Mouse (Mus musculus) limb, embryonic 10.5 days (tissue): ENCODE results near the gene Ddah1. TPM values are rescaled to one million over a fixed set of nuclear protein-coding genes. Genes with fewer than 3 reads are reported as not detected.

Experiments
- DNase-seq: peaks from one replicate; pipeline ENCODE4 v3.0.0-alpha.2; 2017; ENCODE audit warnings: low spot score
- H3K27ac ChIP-seq: fragments of 300-500 bp; sonication (generic); 2 replicates; pipeline ENCODE4 v1.5.1; 2016; ENCODE audit warnings: mild to moderate bottlenecking
- H3K27me3 ChIP-seq: fragments of 300-500 bp; sonication (generic); 2 replicates; pipeline ENCODE4 v1.6.1; 2016; ENCODE audit warnings: low read depth, mild to moderate bottlenecking; ENCODE audit not compliant: poor library complexity, severe bottlenecking
- H3K36me3 ChIP-seq: fragments of 300-500 bp; sonication (generic); 2 replicates; pipeline ENCODE4 v1.6.1; 2016; ENCODE audit warnings: mild to moderate bottlenecking, moderate library complexity
- H3K4me1 ChIP-seq: fragments of 300-500 bp; sonication (generic); 2 replicates; pipeline ENCODE4 v1.6.1; 2016
- H3K4me3 ChIP-seq: fragments of 300-500 bp; sonication (generic); 2 replicates; pipeline ENCODE4 v1.5.1; 2016; ENCODE audit warnings: mild to moderate bottlenecking, moderate library complexity
- H3K9me3 ChIP-seq: fragments of 300-500 bp; sonication (generic); replicated peaks from 2 replicates; pipeline ENCODE4 v1.6.1; 2016; ENCODE audit warnings: mild to moderate bottlenecking
- WGBS: fragments of 180-500 bp; shearing (Covaris S2); methylation state at CpG from one replicate; pipeline ENCODE4 v1.1.7; 2016; 5-methylcytosine and 5-hydroxymethylcytosine counted together
- polyA plus RNA-seq: library from polyadenylated mRNA; unstranded; fragments of >200 nt; fragmentation: Nextera tagmentation; extraction: Ambion mirVana; gene quantifications from 2 replicates; pipeline ENCODE4 v1.2.1, GENCODE M21; 2016

Gene Ddah1
- polyA plus RNA-seq, 1 experiment from 2014 or later = 14.2 TPM

DNA sequence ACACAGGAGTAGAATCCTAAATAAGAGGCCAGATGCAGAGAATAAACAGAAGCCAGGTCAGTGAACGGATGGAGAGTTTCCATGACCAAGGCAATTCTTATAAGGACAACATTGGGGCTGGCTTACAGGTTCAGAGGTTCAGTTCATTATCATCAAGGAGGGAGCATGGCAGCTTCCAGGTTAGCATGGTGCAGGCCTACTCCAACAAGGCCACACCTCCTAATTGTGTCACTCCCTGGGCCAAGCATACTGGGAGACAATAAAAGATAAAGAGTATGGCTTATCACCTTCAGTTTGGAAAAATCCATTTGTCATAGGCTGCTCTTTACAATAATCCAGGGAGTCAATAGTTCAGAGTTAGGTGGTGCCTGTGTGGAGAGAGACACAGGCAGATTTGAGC is 9.8 kb upstream of the Ddah1 start:
- H3K27ac ChIP-seq = no peak overlapping the region
- no peaks in the 10 kb centered on the region for H3K36me3 ChIP-seq
- no peak for DNase-seq
- H3K9me3 ChIP-seq = no peaks in the 10 kb centered on the region
- peaks cover 3% of the 10 kb centered on the region for H3K4me1 ChIP-seq
- 86% methylated on average over 1 of the region's 1 CpGs for WGBS
- no peak overlapping the region for H3K4me3 ChIP-seq
- no peaks in the 10 kb centered on the region for H3K27me3 ChIP-seq

DNA sequence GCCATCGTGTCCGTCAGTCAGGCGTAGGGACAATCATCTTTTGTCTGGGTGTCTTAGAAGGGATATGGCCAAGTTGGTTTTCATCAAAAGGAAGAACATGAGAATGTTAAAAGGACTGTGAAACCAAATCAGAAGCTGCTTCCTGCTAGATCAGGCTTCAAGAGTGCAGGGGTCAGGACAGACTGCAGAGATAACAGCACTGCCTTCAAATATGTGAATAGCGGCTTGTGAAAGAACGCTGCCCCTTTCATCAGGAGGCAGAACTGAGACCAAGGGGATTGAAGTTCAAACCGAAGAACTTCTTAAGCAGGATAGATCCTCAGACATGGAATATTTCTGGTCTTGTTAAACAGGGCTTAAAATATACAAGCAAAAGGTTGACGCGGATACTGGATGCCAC is 2.0 kb upstream of the Ddah1 start:
- H3K9me3 ChIP-seq = no peaks in the 10 kb centered on the region
- WGBS = 89% methylated on average over 8 of the region's 8 CpGs

DNA sequence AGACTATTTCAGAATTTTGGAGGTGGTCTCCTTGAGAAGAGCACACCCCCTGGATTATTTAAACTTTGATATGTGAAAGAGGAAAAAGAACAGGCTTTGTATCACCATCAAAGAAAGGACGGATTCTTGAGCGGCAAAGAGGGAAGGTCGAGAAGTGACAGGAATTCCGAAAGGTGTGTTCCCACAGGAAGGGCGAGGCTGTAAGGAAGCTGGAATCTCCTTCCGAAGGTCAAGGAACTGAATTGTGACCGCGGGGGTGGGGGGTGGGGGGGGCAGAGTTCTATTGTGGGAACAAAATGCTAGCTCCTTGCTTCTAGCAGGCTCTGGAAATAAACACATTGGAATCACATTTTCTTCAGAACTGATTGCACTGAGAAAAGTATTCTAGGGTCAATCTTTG is 1.3 kb upstream of the Ddah1 start:
- Histone ChIP-seq H3K4me3 (no peak overlapping the region), H3K27ac (no peak overlapping the region), H3K9me3 (no peaks in the 10 kb centered on the region), H3K27me3 (peaks cover 54% of the 10 kb centered on the region), H3K4me1 (peaks cover 25% of the 10 kb centered on the region), H3K36me3 (no peaks in the 10 kb centered on the region)
- DNase-seq = no peak
- WGBS = 57% methylated on average over 8 of the region's 8 CpGs

More for the DNA sequence above, 2.0 kb upstream of the Ddah1 start:
- Histone ChIP-seq H3K27me3 (peaks cover 54% of the 10 kb centered on the region), H3K4me3 (no peak overlapping the region), H3K36me3 (no peaks in the 10 kb centered on the region), H3K27ac (no peak overlapping the region), H3K4me1 (peaks cover 19% of the 10 kb centered on the region)
- no peak for DNase-seq

- Histone ChIP-seq H3K4me1 (peaks cover 25% of the 10 kb centered on the region), H3K9me3 (no peaks in the 10 kb centered on the region), H3K27me3 (peaks cover 54% of the 10 kb centered on the region), H3K4me3 (peak overlapping the region; percentile 74; the same call in 1 of the 2 replicates), H3K36me3 (no peaks in the 10 kb centered on the region), H3K27ac (no peak overlapping the region)
- no peak for DNase-seq
- whole genome bisulfite sequencing = 38% methylated on average over 4 of the region's 4 CpGs
Observed at GRCm38 (mm10) chr3:145757844-145758243, 631 bp upstream of the Ddah1 start.

DNA sequence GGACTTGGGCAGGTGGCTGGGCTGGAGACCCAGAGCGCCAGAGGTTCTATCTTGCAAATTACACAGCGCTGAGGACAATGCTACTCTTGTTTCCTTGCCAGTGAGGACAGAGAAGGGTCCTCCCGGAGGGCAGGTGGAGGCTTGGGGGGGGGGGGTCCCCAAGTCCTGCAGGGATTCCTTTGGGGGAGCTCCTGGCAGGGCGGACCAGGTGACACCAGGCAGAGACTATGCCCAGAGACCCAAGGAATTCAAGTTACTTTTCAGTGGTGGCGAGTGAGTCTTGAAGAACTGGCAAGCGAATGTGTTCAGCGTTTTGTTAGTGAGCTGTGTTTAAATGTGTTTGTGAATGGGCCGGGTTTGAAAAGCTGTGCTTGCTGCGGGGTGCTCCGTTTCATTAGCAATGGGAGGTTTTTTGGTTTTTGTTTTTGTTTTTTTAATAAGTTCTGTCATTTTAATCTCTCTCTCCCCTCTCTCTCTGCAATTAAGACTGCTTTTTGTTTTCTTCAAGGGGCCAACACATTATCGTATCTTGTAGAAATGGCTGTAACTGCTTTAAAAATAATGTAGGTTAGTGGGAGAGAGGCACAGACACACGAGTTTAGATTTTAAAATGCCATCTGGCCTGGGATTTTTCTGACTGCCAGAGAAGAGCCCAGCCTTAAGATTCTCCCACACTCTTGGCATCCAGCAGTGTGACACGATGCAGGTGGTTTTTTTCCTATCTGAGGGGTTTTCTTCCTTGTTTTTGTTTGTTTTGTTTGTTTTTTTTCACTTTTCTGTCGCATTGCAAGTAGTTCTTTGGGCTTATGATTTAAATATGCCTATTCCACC is 1.1 kb downstream of the Ddah1 start:
- Histone ChIP-seq H3K27ac (peak overlapping the region; percentile 89), H3K27me3 (peaks cover 54% of the 10 kb centered on the region)

DNA sequence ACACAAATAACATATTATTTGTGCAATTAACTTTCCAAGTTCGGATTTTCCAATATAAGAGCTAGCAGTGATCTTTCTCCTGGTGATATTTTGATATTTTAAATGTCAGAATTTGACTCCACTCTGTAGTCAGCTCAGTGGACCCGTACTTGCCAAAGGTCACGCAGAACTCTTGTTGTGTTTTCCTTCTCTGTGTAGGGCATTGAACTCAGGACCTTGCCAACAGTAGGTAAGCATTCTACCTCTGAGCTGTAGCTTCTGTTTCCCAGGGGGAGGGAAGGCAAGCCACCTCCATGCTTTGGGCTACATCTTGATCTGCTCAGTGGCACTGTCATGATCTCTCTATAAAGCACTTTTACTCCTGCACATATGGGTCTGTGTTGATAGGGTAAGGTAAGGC is 2.1 kb downstream of the Ddah1 start:
- no peaks in the 10 kb centered on the region for H3K9me3 ChIP-seq
- no peak overlapping the region for H3K27ac ChIP-seq
- 91% methylated on average over 3 of the region's 3 CpGs for WGBS
- peaks cover 54% of the 10 kb centered on the region for H3K27me3 ChIP-seq
- peaks cover 37% of the 10 kb centered on the region for H3K4me1 ChIP-seq
- H3K36me3 ChIP-seq = no peaks in the 10 kb centered on the region
- no peak for DNase-seq
- H3K4me3 ChIP-seq = no peak overlapping the region

More for the DNA sequence above, 1.1 kb downstream of the Ddah1 start:
- H3K4me1 ChIP-seq = peaks cover 27% of the 10 kb centered on the region
- 20% methylated on average over 14 of the region's 14 CpGs for WGBS
- no peak for DNase-seq
- no peaks in the 10 kb centered on the region for H3K9me3 ChIP-seq
- no peaks in the 10 kb centered on the region for H3K36me3 ChIP-seq
- peak overlapping the region; percentile 74 for H3K4me3 ChIP-seq

GRCm38 (mm10) chr3:145761501-145762170 is 3.2 kb downstream of the Ddah1 start:
- no peak for DNase-seq
- H3K36me3 ChIP-seq = no peaks in the 10 kb centered on the region
- H3K4me3 ChIP-seq = no peak overlapping the region
- no peak overlapping the region for H3K27ac ChIP-seq
- H3K4me1 ChIP-seq = peaks cover 42% of the 10 kb centered on the region
- 84% methylated on average over 3 of the region's 3 CpGs for WGBS
- H3K27me3 ChIP-seq = peaks cover 44% of the 10 kb centered on the region
- H3K9me3 ChIP-seq = no peaks in the 10 kb centered on the region

DNA sequence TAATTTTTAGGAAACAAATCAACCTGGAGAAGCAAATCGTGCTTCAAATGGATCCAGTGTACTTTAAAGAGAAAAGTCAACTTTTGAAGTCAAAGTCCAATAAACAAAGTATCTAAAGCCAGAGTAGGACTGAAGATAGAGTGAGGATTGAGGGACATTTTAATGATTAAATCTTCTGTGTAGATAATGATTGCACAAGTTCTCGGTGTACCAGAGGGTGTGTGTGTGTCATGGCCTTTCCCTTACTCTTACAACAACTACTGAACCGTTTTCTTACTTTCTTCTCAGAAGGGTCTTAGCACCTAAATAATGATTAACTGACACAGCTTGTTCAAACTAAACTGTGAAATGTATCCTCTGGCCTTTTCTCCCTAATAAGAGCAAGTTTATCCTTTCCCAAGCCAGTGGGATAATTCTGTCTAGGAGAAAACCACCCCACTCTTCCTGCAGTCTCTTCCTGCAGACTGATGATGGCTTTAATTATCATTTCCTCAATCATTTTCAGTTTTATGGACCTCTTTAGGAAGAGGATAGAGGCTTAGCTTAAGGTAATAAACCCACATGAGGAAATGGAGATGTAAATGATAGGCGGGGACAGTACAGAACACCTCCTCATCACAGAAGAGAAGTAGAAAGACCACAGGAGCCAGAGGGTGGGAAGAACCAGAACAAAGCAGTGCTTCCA is 4.6 kb downstream of the Ddah1 start:
- Histone ChIP-seq H3K27me3 (peaks cover 29% of the 10 kb centered on the region), H3K4me3 (no peak overlapping the region), H3K9me3 (no peaks in the 10 kb centered on the region), H3K4me1 (peaks cover 41% of the 10 kb centered on the region), H3K27ac (no peak overlapping the region), H3K36me3 (no peaks in the 10 kb centered on the region)
- no peak for DNase-seq
- 82% methylated on average over 4 of the region's 4 CpGs for WGBS

- Histone ChIP-seq H3K27me3 (peaks cover 24% of the 10 kb centered on the region), H3K36me3 (no peaks in the 10 kb centered on the region), H3K9me3 (no peaks in the 10 kb centered on the region), H3K4me3 (no peak overlapping the region), H3K4me1 (peaks cover 36% of the 10 kb centered on the region), H3K27ac (no peak overlapping the region)
- 95% methylated on average over 3 of the region's 3 CpGs for WGBS
- DNase-seq = no peak
Observed at GRCm38 (mm10) chr3:145763642-145763972, 5.1 kb downstream of the Ddah1 start.

- H3K4me1 ChIP-seq = peaks cover 28% of the 10 kb centered on the region
- H3K27me3 ChIP-seq = peaks cover 17% of the 10 kb centered on the region
- H3K4me3 ChIP-seq = no peak overlapping the region
- 88% methylated on average over 2 of the region's 2 CpGs for WGBS
- 0 out of 2 replicates have a peak overlapping the region, but pooled peaks have one; percentile 17 for H3K27ac ChIP-seq
- no peak for DNase-seq
- H3K9me3 ChIP-seq = no peaks in the 10 kb centered on the region
- no peaks in the 10 kb centered on the region for H3K36me3 ChIP-seq
Observed at GRCm38 (mm10) chr3:145764416-145764815, 5.9 kb downstream of the Ddah1 start.

- H3K27ac ChIP-seq = no peak overlapping the region
- no peaks in the 10 kb centered on the region for H3K9me3 ChIP-seq
- H3K4me1 ChIP-seq = peaks cover 17% of the 10 kb centered on the region
- no peaks in the 10 kb centered on the region for H3K36me3 ChIP-seq
- 92% methylated on average over 4 of the region's 4 CpGs for WGBS
- no peaks in the 10 kb centered on the region for H3K27me3 ChIP-seq
- no peak for DNase-seq
- no peak overlapping the region for H3K4me3 ChIP-seq
Observed at GRCm38 (mm10) chr3:145768439-145768838, 10.0 kb downstream of the Ddah1 start.

DNA sequence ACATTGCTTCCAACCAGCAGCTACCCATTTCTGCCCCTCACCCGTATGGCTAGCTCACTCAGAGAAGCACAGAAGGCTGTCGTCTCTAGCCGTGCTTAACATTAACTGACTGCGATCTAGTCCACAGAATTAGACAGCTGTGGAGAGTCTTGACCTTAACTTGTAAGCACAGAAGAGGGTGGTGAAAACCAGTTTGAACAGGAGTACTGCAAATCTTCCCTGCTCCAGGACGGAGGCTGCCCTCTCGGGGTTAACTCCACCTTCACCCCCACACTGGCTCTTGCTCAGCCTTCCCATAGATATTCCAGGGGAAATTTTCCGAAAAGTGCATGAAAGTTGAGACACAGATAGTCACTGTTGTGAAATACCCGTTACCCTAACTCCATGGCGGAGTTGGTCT is 14.9 kb downstream of the Ddah1 start:
- WGBS = 94% methylated on average over 9 of the region's 9 CpGs
- Histone ChIP-seq H3K36me3 (no peaks in the 10 kb centered on the region), H3K27ac (no peak overlapping the region), H3K4me1 (peaks cover 5% of the 10 kb centered on the region; the same call in 1 of the 2 replicates), H3K27me3 (no peaks in the 10 kb centered on the region), H3K9me3 (no peaks in the 10 kb centered on the region), H3K4me3 (no peak overlapping the region)
- DNase-seq = no peak

DNA sequence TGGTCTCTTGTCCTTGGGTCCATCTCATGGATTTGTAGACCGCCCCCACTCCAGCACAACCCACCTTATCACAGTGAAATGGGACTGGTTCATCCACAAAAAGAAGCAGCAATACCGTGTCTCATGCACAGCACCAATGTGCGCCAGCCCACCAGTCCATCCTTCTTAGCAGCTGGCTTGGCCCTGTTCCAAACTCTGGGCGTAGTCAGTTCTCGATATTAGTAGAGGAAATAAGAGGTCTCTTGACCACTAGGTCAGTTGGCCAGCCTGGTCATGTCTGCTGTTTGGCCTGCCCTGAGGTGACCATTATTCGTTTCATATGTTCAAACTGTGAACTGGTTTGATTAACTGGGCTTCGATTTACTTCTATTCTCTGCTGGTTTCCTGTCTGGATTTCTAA is 15.9 kb downstream of the Ddah1 start:
- WGBS = 95% methylated on average over 7 of the region's 7 CpGs
- H3K27me3 ChIP-seq = no peaks in the 10 kb centered on the region
- peaks cover 5% of the 10 kb centered on the region; the same call in 1 of the 2 replicates for H3K4me1 ChIP-seq
- no peaks in the 10 kb centered on the region for H3K36me3 ChIP-seq
- H3K27ac ChIP-seq = no peak overlapping the region
- H3K4me3 ChIP-seq = no peak overlapping the region
- no peaks in the 10 kb centered on the region for H3K9me3 ChIP-seq
- DNase-seq = no peak
